ENCODE assay signal across 8 mouse cellular contexts in genomic region chr19:38930252-38930787, GRCm38 (mm10). TPM values are rescaled to one million over a fixed set of nuclear protein-coding genes. Genes with fewer than 3 reads are reported as not detected.
DNase-seq lines count a peak whose midpoint lies in the region; ATAC-seq and TF ChIP-seq lines count a peak whose summit lies in the region.

No protein-coding gene starts in this region.

- intact Hi-C loops in left cerebral cortex, postnatal 4 days (cut with DNase I), result no loop called here

- H3K27me3 ChIP-seq in heart, embryonic 13.5 days (replicated peaks), result no peaks in the 10 kb centered on the region
- no peaks in the 10 kb centered on the region for H3K27me3 ChIP-seq in limb, embryonic 14.5 days (ENCODE audit: control insufficient read depth, insufficient read depth, low read length)
- no peaks in the 10 kb centered on the region for H3K27me3 ChIP-seq in stomach, embryonic 14.5 days (ENCODE audit: control insufficient read depth, insufficient read depth, low read length)

- TF ChIP-seq POLR2A in lung, adult 2 months (IDR thresholded peaks at IDR 0.05; ENCODE audit: borderline replicate concordance, extremely low read depth, low read depth, low read length), result no peak
- TF ChIP-seq POLR2A in bone marrow macrophage, adult 2 months (IDR thresholded peaks at IDR 0.05; ENCODE audit: borderline replicate concordance, low read depth, low read length), result no peak; the same call in 1 of the 2 replicates
- TF ChIP-seq POLR2A in limb, embryonic 14.5 days (IDR thresholded peaks at IDR 0.05; ENCODE audit: borderline replicate concordance, extremely low read depth, insufficient read depth, insufficient read length), result no peak

- no peaks in the 10 kb centered on the region for H3K4me1 ChIP-seq in lung, adult 2 months (ENCODE audit: control insufficient read depth, insufficient read depth, low read length)
- H3K4me1 ChIP-seq in bone marrow macrophage, adult 2 months (ENCODE audit: control insufficient read depth, insufficient read depth, low read length), result peaks cover 5% of the 10 kb centered on the region; the same call in 1 of the 2 replicates
- peaks cover 10% of the 10 kb centered on the region for H3K4me1 ChIP-seq in heart, embryonic 13.5 days
- peaks cover 6% of the 10 kb centered on the region for H3K4me1 ChIP-seq in limb, embryonic 14.5 days (ENCODE audit: control insufficient read depth, insufficient read depth, low read length)
- no peaks in the 10 kb centered on the region for H3K4me1 ChIP-seq in stomach, embryonic 14.5 days (ENCODE audit: control insufficient read depth, insufficient read depth, low read length)

- peak overlapping the region; percentile 89 for H3K9ac ChIP-seq in heart, embryonic 13.5 days
- H3K9ac ChIP-seq in limb, embryonic 14.5 days (ENCODE audit: low read depth, low read length, severe bottlenecking), result peak overlapping the region; percentile 89
- H3K9ac ChIP-seq in stomach, embryonic 14.5 days (replicated peaks; ENCODE audit: low read depth, low read length), result peak overlapping the region; percentile 60

- peak overlapping the region; percentile 78 for H3K4me2 ChIP-seq in heart, embryonic 13.5 days
- H3K4me2 ChIP-seq in limb, embryonic 14.5 days (replicated peaks; ENCODE audit: low read depth, low read length, severe bottlenecking), result peak overlapping the region; percentile 83
- peak overlapping the region; percentile 75 for H3K4me2 ChIP-seq in stomach, embryonic 14.5 days (replicated peaks; ENCODE audit: low read depth, low read length)

- TF ChIP-seq CTCF in lung, adult 2 months (IDR thresholded peaks at IDR 0.05; ENCODE audit: insufficient read depth, low read length), result no peak
- no peak for TF ChIP-seq CTCF in bone marrow macrophage, adult 2 months (IDR thresholded peaks at IDR 0.05; ENCODE audit: low read depth, low read length)

- H3K9me3 ChIP-seq in heart, embryonic 13.5 days, result no peaks in the 10 kb centered on the region
- no peaks in the 10 kb centered on the region for H3K9me3 ChIP-seq in limb, embryonic 14.5 days (ENCODE audit: control insufficient read depth, low read length)
- H3K9me3 ChIP-seq in stomach, embryonic 14.5 days (ENCODE audit: control insufficient read depth, low read depth, low read length), result no peaks in the 10 kb centered on the region

- DNase-seq in lung, adult 2 months, result no peak
- DNase-seq in lung, postnatal 10 days, result no peak
- no peak for DNase-seq in limb, embryonic 14.5 days (ENCODE audit: low spot score)
- no peak for DNase-seq in left cerebral cortex, postnatal 4 days
- no peak for DNase-seq in frontal cortex, postnatal 10 days (ENCODE audit: low spot score in 2 of 2)

- H3K4me3 ChIP-seq in lung, adult 2 months (replicated peaks; ENCODE audit: extremely low read depth, low read depth, low read length), result peak overlapping the region; percentile 89
- peak overlapping the region; percentile 97 for H3K4me3 ChIP-seq in bone marrow macrophage, adult 2 months (ENCODE audit: insufficient read depth, low read length)
- H3K4me3 ChIP-seq in heart, embryonic 13.5 days, result peak overlapping the region; percentile 83
- peak overlapping the region; percentile 90 for H3K4me3 ChIP-seq in limb, embryonic 14.5 days (replicated peaks; ENCODE audit: low read length)
- H3K4me3 ChIP-seq in stomach, embryonic 14.5 days (ENCODE audit: low read depth, low read length), result peak overlapping the region; percentile 76

- no peak overlapping the region for H3K27ac ChIP-seq in bone marrow macrophage, adult 2 months (ENCODE audit: insufficient read depth, low read depth, low read length)
- no peak overlapping the region for H3K27ac ChIP-seq in heart, embryonic 13.5 days (replicated peaks)
- peak overlapping the region; percentile 80; the same call in 1 of the 2 replicates for H3K27ac ChIP-seq in limb, embryonic 14.5 days (replicated peaks; ENCODE audit: low read depth, low read length)
- H3K27ac ChIP-seq in stomach, embryonic 14.5 days (ENCODE audit: low read length), result peak overlapping the region; percentile 84

- ATAC-seq in heart, embryonic 13.5 days (ENCODE audit: extremely low read depth, insufficient number of reproducible peaks, low FRiP score, low TSS enrichment), result 0 out of 2 replicates have a peak, but pooled peaks have one; percentile 17
- peak; percentile 39 for ATAC-seq in limb, embryonic 14.5 days (ENCODE audit: low FRiP score, low read depth)
- ATAC-seq in stomach, embryonic 14.5 days (ENCODE audit: insufficient number of reproducible peaks, insufficient read depth, low FRiP score, low read depth), result peak; percentile 29; the same call in 1 of the 2 replicates

- WGBS in lung, adult 2 months, result under 1% methylated on average over 23 of the region's 23 CpGs
- WGBS in heart, embryonic 13.5 days, result 2% methylated on average over 23 of the region's 23 CpGs
- WGBS in limb, embryonic 14.5 days, result 2% methylated on average over 23 of the region's 23 CpGs
- 1% methylated on average over 23 of the region's 23 CpGs for WGBS in stomach, embryonic 14.5 days

- H3K36me3 ChIP-seq in heart, embryonic 13.5 days, result peaks cover 22% of the 10 kb centered on the region
- peaks cover 9% of the 10 kb centered on the region for H3K36me3 ChIP-seq in limb, embryonic 14.5 days (ENCODE audit: control insufficient read depth, insufficient read depth, low read length)
- H3K36me3 ChIP-seq in stomach, embryonic 14.5 days (ENCODE audit: control insufficient read depth, insufficient read depth, low read length), result peaks cover 3% of the 10 kb centered on the region

RNA-seq across cellular contexts. Expression of gene Hells, which starts 0.4 kb away (rescaled TPM):
- 0.12 and 0.44 TPM in 2 replicates for polyA plus RNA-seq in lung, adult 2 months (2012; rRNA removed)
- 18.2 and 19.5 TPM in 2 replicates for polyA plus RNA-seq in bone marrow macrophage, adult 2 months (2012; ENCODE audit: insufficient read depth, insufficient read length, missing spikeins)
- 20.6 and 22.9 TPM in 2 replicates for polyA plus RNA-seq in heart, embryonic 13.5 days (2015; fragmentation: Nextera tagmentation; extraction: Ambion mirVana)
- 18.5 and 23.3 TPM in 2 replicates for polyA plus RNA-seq in limb, embryonic 14.5 days (2012; rRNA removed)
- polyA plus RNA-seq in limb, embryonic 14.5 days (2014; fragmentation: Nextera tagmentation; extraction: Ambion mirVana), result 35.3 and 43.0 TPM in 2 replicates
- 49.4 and 49.9 TPM in 2 replicates for polyA plus RNA-seq in stomach, embryonic 14.5 days (2014; fragmentation: Nextera tagmentation; extraction: Ambion mirVana)
- 1 to 10 TPM; 9.4 to 9.8 TPM for total RNA-seq in left cerebral cortex, postnatal 4 days (2021)

Comparison
In these comparisons a context has a peak if more than half of its experiments do, and no peak if none do; other contexts are left out.
1. H3K27ac ChIP-seq: peak in limb, embryonic 14.5 days (single experiment) and stomach, embryonic 14.5 days (single experiment); none in bone marrow macrophage, adult 2 months (single experiment) and heart, embryonic 13.5 days (single experiment).
2. RNA of gene Hells, which starts 0.4 kb away (polyA plus RNA-seq): 49.4 to 49.9 TPM in stomach, embryonic 14.5 days, 18.5 to 43.0 TPM in limb, embryonic 14.5 days, 20.6 to 22.9 TPM in heart, embryonic 13.5 days and 18.2 to 19.5 TPM in bone marrow macrophage, adult 2 months; 0.12 to 0.44 TPM in lung, adult 2 months; every median in the first group is over 10 times any median in the second.
3. Peak in every context shown above with its lines, with median percentiles within 50 percentile points of each other: H3K4me3 ChIP-seq, ATAC-seq, H3K4me2 ChIP-seq and H3K9ac ChIP-seq.